Mouse (Mus musculus) kidney, postnatal 36 days (tissue): ENCODE measurements around the gene Gars.

Experiments used
- DNase-seq, 2 experiments: peaks; one replicate each; pipeline ENCODE4 v3.0.0; 2021 to 2022; ENCODE audit warnings: mixed read lengths in 2 of 2

The Gars gene

DNA sequence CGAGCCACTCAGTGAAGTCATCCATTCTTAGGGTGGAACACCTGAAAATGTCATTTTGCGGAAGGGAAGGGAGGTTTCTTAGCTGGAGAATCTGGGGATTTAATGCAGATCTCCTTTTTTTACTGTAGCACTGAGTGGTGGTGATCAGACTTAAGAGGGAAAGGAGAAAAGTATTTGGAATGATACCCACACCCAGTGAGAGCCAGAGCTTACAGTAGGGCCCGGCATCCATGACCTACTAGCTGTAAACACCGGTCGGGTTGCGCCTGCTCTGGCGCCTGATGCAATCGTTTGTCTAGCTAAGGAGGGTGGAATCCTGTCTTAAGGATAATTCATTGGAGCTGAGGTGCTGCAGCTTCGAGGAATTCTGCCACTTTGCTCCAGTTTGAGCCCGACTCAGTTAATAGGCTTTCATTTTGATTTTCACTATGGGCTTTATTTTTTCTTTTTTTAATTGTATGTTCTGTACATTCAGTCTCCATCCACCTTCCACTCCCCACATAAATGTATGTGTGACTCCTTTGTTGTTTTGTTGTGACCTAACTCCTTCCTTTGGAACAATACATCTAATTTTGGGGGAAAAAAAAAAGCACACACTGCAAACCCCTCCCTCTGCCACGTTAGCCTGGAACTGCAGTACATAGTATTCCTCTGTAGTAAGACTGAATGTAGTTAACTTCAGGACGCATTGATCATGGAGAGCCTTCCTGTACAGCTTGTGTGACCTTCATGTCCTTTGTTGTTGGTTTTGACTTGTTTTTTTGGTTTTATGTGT lies 1.1 kb downstream of the Gars start:
- peak; percentile 14 to 33 for DNase-seq

DNA sequence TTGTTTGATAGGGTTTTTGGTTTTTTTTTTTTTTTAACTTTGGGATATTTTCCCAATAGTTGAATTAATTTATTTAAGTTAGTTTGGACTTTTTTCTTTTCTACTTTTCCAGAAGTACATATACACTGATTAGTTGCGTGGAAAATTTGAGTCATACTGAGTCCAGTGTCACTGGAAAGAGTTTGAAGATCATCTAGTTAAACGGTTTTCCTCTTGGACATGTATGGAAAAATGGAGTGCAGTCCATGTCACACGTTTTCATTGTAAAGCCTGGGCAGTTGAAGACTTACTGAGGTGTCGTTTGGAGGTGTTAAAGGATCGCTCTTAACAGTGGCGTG lies 1.6 kb downstream of the Gars start:
- DNase-seq, result no peak

DNA sequence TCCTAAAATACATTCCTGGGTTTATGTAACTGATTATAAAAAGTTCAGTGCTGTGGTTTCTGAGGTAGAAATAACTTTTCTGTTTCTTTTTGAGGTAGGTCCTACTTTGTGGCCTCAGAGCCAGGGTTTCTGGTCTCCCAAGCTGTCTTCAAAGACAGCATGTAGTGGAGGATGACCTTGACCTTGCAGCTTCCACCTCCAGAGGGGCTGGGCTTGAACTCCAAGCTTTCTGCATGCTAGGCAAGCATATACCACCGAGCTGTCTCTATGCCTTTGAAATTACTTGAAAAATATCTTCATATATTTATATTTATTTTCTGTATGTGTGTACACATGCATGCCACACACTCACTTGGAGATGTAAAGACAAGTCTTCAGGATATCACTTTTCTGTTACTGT lies 2.2 kb downstream of the Gars start:
- DNase-seq, result no peak

DNA sequence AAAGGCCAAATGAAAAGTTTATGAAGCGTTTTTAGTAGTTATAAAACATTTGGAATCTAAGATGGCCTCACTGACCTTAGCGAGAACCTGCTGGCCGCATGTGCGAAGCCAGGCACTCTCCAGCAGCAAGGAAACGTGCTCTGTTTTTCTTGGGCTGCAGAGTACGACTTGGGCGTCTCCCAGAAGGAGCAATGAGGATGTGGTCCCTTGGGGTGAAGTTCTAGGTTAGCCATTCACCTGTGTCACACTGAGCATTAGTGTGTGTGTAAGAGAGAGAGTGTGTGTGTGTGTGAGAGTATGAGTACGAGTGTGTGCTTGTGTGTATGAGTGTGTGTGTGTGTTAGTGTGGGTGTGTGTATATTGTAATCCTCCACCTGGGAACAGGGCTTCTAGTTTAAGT lies 5.4 kb downstream of the Gars start:
- no peak for DNase-seq

DNA sequence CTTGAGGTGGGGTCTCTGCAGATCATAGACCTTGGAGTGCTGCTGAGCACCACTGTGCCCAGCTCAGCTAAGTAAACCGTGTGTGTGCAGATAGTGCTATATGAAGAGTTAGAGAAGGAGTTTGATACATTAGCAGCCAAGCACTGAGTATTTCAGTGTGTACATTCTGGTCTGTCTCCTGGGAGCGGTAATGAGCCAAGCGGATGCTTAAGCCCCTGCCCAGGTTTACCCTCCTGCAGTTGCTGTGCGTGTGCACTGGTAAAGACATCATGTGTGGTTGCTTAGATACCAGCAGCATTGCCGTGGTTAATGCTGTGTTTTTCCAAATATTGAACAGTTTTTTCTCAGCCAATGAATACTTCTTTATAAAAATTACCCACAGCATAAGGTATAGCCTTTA lies 6.7 kb downstream of the Gars start:
- no peak for DNase-seq

DNA sequence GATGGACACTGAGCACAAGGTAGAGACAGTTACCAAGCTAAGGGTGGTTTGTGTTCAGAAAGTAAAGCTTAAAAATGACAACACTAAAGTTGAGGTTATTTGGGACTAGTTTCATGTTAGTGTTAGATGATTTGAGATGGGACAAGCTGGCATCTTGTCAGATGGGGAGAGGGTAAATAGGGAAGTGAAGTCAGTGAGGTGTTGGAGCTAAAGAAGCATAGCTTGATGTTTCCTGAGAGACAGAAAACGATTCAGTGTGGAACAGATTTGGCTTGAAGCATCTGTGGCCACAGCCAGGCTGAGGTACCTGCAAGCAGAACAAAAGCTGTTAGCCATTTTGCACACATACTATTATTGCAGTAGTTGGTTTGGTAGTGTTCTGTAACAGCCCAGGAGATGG lies 7.5 kb downstream of the Gars start:
- no peak for DNase-seq

DNA sequence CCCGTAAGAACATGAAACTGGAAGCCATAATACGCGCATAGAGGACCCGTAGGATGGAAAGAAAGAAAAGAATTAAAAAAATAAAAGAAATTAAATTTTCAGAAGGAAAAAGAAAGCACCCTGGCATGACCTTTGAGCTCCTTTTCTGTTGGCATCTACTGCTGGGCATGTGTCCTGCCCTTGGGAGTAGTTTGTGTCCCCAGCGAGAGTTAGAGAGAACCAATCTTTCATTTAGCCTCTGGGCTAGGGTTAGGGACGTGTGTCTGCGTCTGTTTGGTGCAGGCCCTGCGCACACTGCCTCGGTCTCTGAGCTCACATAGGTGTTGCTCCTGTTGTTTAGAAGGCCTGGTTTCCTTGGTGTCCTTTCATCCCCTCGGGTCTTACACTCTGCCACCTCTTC lies 11.4 kb downstream of the Gars start:
- DNase-seq, result no peak

DNA sequence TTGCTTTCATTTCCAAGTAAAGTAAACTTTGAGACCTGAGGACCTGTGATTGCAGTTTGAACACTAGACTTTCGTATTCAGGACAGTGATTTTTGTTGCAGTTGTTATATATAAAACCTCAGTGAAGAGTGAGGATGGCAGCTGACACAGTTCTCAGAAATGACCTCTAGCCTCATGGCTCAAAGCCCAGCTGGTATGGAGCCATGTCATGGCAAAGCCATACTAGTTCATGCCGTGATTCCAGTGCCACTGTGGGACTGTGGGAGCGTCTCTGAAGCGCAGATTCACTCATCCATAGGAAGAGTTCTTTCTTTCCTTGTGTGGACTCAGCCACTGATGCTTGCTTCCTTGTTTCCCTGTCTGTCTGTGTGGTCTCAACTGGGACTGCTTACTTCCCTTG lies 16.7 kb downstream of the Gars start:
- DNase-seq, result no peak

DNA sequence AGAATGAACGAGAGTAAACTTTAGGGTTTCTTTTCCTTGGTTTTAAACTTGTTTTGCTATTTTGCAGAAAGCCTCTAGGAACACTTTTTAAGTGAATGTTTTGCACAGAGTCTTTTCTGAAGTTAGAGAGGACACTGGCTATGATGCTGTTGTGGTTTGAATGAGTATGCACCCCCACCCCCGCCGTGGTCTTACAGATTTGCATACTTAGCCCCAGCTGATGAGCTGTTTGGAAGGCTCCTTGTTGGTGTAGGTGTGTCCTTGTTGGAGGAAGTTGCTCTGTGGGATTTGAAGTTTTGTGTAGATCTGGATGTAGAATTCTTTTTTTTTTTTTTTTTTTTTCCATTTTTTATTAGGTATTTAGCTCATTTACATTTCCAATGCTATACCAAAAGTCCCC lies 19.6 kb downstream of the Gars start:
- no peak for DNase-seq

DNA sequence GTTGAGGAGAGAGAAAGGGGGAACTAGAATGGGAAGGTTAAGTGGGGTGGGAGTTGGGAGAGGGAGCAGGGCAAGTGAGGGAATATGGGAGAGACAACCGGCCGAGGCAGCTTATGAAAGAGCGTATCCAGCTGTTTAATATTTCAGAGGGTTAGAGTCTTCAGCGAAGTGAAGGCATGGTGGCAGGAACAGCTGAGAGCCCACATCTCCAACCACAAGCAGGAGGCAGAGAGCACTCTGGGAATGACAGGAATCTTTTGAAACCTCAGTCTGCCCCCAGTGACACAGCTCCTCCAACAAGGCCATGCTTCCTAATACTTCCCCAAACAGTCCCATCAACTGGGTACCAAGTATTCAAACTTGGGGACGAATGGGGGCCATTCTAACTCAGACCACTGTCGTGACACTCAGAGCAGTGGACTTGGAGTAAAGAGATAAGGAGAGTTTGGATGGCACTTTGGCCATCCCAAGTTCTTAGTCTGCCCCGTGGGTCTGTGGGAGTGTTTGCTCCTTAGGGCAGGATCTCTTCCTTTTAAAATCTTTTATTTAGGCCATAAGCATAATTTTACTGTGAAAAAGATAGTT lies 22.5 kb downstream of the Gars start:
- no peak for DNase-seq

DNA sequence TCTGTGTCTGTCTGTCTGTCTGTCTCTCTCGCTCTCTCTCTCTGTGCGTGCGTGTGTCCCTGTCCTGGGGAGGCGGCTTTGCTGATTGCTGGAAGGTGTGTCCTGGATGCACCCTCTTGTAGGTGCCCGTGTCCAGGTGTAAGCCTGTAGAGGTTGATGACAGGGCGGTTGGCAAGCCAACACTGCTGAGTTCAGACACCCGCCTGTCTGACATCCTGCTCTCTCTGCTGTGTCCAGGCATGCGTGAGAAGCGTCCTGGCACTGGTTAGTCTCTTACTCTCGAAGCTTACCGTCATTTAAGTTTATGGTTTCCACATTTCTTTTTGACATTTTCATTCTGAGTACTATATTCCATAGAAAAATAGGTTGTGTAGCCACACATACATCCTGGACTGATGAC lies 23.5 kb downstream of the Gars start:
- no peak for DNase-seq

DNA sequence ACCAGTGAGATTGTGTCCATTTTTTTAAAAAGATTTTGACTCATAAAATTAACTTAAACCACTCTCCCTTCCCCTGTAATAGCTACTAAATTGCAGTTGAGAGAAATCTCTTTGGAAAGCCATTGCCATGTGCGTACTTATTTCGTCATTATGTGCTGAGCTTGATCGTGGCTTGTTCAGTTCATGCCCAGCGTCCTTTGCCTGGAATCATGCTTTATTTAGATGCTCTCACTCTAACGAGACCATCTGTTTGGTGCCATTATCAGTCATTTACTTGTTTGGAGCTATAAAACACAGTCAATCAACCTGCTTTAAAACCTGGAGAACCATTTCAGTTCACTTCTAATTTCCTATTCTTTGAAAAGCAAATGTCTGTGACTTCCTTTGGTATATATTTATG lies 24.4 kb downstream of the Gars start:
- no peak for DNase-seq

DNA sequence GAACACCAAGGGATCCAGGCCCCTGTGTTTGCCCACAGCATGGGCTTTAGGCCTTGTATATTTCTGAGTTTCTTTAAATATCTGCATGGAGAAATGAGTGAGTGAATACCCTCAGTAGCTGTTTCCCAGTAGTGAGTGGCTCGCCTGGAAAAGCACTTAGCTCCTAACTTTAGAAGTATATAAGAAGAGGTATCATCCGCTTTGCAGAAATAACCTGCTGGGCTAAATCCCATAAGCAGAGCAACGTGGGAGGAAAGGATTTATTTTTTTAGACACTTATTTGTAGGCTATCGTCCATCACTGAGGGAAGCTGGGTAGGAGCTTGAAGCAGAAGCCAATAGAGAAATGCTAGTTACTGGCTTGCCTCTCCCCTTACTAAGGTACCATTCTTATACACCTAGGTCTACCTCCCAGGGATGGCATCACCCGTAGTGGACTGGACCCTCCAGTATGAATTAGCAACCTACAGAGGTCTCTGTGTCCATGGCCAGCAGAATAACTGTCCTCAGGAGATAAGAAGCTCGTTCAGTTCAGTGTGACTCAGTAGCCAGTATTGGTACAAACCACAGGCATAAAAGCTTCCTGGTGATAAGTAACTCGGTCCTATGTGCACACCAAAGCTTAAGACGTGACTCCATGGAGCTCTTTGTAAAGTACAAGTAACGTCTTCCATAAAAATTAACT lies 26.1 kb downstream of the Gars start:
- DNase-seq, result no peak

DNA sequence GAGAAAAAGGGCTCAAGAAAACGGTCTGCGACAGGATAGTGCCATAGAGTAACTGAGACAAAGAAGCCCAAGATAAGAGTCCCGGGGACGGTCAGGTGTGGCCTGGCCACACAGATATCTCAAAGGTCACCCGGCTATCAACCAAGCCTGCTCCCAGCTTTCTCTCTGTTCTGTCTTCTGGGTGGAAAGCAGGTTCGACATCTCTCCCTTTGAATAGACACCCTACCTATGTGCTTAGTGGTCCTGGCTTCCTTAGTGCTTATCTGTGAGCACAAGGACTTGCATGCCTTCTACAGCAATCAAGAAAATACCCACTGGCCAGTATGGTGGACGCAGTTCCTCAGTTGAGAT lies 26.6 kb downstream of the Gars start:
- DNase-seq, result no peak

DNA sequence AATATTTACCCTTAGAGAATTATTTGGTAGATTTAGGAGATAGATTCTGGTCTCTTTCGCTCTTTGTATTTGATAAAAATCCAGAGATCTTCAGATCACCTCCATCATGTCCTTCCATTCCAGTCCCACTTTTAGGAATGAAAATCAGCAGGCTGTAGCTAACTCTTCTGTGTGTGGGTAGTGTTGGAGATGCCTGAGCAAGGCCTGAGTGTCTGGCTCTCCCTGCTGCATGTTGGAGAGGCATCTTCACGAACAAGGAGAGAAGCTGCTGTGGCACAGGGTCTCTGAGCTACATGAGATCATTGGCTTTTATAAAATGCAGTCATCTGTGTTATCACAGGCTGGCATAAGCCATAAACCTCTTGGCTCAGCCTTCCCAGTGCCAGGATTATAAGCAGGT lies 28.1 kb downstream of the Gars start:
- DNase-seq, result no peak

DNA sequence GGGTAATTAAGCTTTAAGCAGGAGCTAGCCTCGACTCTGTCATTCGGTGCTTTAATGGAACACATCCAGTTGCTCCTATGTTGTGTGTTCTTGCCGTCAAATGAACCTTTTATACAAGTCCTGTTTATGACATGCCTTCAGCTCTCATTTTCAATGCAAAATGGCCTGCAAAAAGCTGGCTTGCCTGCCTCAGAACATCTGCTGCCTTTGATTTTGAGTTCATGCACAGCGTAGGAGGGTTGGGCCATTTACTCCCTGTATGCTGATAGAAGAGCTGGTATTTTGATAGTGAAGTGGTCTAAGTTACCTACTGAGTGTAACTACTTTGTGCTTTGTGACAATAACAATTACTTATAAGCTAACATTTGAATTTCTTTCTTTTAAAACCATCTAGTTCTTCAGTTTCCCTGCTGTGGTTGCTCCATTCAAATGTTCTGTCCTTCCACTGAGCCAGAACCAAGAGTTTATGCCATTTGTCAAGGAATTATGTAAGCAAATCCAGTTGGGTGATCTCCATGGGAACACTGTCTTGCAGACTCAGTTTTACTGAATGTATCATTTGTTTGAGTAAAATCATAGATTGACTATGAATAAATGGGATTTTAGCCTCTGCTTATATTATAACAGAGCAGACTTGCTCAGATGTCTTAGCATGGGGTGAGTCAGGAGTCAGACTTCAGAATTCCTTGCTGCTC lies 38.9 kb downstream of the Gars start:
- no peak for DNase-seq

DNA sequence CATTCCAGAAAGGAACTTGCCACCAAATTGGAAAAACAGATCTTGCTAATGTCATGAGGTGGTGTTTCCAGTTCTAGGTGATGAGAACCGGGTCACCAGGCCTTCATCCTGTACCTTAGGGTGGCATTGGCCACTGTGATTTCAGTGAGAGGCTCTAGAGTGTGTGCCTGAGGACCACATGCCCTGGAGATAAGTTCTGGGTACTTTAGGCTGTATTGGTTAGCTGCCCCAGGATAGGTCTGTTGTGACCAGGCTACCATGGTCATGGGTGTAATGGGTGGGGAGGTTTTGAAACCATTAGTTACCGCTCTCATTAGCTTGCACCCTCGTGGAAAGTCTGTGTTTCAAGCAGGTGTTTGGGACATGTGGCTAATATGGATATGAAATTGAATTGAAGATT lies 43.6 kb downstream of the Gars start:
- no peak for DNase-seq

DNA sequence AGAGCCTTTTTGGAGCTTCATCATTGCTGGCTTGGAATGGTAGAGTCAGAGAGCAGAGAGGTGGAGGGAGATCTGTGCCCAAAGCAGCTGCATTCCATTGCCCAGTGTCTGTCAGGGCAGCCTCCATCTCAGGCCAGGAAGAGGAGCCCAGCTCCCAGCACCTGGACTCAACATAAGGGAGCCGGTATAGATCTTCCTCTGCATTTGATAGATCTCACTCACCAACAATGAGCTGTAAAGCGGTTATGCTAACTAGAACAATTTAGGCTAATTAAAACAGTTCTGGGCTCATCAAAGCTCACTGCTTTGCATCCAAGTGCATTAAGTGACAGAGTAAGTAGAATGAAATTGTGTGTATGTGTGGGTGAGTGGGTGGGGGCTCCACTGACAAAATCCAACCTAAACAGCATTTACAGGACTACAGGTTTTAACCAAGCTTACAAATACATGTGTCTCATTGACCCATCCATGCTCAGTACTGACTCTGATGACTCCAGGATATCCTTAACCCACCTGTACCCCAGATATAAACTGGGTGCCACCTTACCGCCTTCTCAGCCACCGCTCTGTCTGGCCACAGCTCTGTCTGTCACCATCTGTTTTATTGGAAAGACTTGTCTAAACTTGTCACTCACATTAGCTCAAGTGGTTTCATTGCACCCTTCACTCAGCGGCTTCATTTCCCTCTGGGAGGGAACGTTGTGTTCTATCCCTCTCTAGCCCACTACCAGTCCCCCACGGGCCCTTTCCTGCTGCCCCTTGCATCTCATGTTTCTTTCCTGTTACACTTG lies 44.6 kb downstream of the Gars start:
- no peak for DNase-seq

DNA sequence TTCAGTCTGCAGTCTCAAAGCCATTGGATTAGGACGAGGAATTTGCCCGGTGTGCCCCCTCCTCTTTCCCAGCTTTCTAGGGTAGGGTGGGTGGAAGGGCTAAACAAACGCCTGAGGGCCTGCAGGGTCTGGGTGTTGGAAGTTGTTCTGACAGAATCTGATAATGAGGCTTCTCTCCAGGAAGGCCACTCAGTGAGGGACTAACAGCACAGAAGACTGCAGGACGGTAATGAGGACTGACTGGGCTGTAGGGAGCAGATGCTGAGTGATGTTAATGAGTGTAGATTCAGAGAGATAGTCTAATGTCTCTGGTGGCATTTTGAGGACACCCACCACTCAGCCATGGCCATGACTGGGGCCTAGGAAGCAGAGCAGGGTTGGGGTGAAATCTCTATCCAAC lies 49.5 kb downstream of the Gars start:
- DNase-seq, result no peak

DNA sequence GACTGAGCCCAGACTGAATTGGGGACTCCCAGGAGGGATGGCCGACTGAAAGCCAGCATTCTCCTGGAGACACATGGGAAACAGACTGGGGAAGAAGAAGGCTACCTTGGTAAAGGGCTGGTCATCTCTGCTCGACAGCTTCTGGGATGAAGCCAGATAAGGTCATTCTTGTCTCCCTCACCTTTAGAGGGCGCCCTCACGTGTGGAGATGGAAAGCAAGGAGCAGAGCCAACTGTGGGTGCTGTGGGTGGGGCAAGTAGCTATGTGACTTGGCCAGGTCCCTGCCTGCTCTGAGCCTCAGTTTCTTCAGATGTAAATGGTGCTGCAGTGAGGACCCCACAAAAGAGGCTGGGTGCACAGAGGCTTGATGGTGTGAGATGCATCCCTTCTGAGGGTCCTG lies 52.8 kb downstream of the Gars start:
- DNase-seq, result peak in 1 of 2 experiments; percentile 48

DNA sequence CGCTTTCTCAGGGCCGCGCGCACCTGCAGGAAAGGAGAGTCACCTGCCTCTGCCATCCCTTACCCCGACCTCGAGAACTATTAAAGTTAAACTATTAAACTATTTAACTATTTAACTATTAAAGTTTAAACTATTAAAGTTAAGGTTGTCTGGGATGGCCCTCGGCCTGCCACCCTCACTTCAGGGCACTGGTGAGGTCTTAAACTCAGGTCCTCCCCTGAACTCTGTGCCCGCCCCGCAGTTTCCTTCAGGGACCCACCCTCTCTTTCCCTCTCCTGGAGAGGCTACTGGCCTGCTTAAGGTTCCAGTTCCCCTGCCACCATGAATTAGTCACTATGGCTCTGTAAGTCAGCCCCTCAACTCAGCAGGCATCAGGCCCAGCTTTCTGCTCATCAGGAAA lies 53.6 kb downstream of the Gars start:
- DNase-seq, result peak; percentile 12 to 52

DNA sequence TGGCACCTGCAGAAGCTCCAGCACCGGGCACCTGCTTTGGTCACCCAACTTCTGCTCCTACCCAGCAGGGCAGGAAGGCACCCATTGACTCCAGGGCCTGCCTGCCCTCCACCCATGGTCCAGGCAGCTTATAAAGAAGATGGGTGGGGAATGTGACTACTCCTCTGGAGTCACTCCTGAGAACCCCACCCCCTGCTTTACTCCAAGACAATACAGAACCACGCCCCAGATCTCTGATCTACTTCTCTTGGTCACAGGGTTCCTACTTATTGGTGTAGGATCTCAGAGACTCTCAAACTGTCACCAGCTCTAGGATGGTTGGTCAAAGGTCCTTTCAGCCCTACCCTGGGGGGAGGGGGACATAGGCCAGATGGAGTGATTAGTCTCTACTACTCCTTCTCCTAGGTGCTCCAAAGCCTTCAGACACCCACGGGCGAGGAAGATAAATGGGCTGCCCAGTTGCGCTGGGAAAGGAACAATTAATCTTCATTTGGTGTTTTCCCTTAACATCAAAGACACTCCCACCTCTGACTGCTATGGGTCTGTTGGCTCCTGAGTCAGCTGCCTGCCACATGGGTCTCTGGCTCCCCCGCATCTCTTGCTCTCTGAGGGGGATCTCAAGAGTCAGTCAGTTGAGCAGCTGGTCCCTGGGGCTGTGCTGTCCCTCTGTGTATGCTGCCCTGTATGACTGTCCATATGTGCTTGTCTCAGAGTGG lies 55.8 kb downstream of the Gars start:
- no peak for DNase-seq

DNA sequence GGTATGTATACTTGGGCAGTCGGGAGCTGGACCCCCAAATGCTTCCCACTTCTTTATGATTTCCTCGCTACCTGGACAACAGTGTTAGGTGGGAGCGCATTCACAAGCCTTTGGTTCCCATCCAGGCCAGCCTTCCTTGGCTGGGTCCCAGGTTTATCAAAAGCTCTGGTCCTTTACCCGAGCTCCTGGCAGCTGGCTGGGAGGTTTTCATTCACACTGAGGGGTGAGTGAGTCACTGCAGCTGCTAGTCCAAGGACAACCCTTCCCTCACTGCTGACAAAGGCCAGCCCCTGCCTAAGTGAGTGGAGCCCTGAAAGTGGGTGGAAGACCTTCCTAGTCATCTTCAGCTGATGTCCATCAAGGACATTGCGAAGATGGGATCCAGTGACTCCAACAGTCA lies 60.2 kb downstream of the Gars start:
- DNase-seq, result no peak
